In genomic region chr8:118017261-118017660, GRCm38 (mm10) we compare ENCODE assay signal across 15 mouse cellular contexts.
A peak's percentile ranks its signal among the peaks of the same experiment; 100 is the strongest.
DNase-seq lines count a peak whose midpoint lies in the region; ATAC-seq and TF ChIP-seq lines count a peak whose summit lies in the region.
"Had no signal": no experiment of that assay in that cellular context is flagged by ENCODE, and none has a peak within 500 bp of the region (broad histone marks: within the 10 kb centered on the region; RNA-seq: fewer than 3 reads in every experiment).

No protein-coding gene starts in this region.

- H3K4me1 ChIP-seq in forebrain, embryonic 14.5 days (ENCODE audit: control insufficient read depth, insufficient read depth, low read length), result peaks cover 8% of the 10 kb centered on the region; the same call in 1 of the 2 replicates
- H3K4me1 ChIP-seq in forebrain, embryonic 12.5 days, result peaks cover 4% of the 10 kb centered on the region
- H3K4me1 ChIP-seq in hindbrain, postnatal 0 days (ENCODE audit: insufficient read depth, low read length), result no peaks in the 10 kb centered on the region
- peaks cover 2% of the 10 kb centered on the region; the same call in 1 of the 2 replicates for H3K4me1 ChIP-seq in intestine, embryonic 15.5 days (replicated peaks)

- no peak overlapping the region for H3K4me3 ChIP-seq in forebrain, embryonic 14.5 days (ENCODE audit: low read depth, low read length)
- H3K4me3 ChIP-seq in forebrain, embryonic 12.5 days (replicated peaks), result no peak overlapping the region
- H3K4me3 ChIP-seq in hindbrain, postnatal 0 days (ENCODE audit: low read length), result no peak overlapping the region
- no peak overlapping the region for H3K4me3 ChIP-seq in intestine, embryonic 15.5 days (replicated peaks)

- WGBS in forebrain, embryonic 14.5 days, result 7% methylated on average over 6 of the region's 6 CpGs
- WGBS in forebrain, embryonic 12.5 days, result 10% methylated on average over 6 of the region's 6 CpGs
- 30% methylated on average over 6 of the region's 6 CpGs for WGBS in hindbrain, postnatal 0 days
- WGBS in intestine, embryonic 15.5 days, result 20% methylated on average over 6 of the region's 6 CpGs

- no peaks in the 10 kb centered on the region for H3K36me3 ChIP-seq in forebrain, embryonic 14.5 days (ENCODE audit: control insufficient read depth, insufficient read depth, low read length)
- no peaks in the 10 kb centered on the region for H3K36me3 ChIP-seq in forebrain, embryonic 12.5 days (replicated peaks)
- no peaks in the 10 kb centered on the region for H3K36me3 ChIP-seq in hindbrain, postnatal 0 days (ENCODE audit: insufficient read depth, low read length)
- H3K36me3 ChIP-seq in intestine, embryonic 15.5 days, result no peaks in the 10 kb centered on the region

- H3K27me3 ChIP-seq in forebrain, embryonic 14.5 days (replicated peaks; ENCODE audit: control insufficient read depth, insufficient read depth, low read length), result no peaks in the 10 kb centered on the region
- H3K27me3 ChIP-seq in forebrain, embryonic 12.5 days, result 0 out of 2 replicates have a peak, but pooled peaks cover 9% of the 10 kb centered on the region
- H3K27me3 ChIP-seq in hindbrain, postnatal 0 days (ENCODE audit: insufficient read depth, low read length), result no peaks in the 10 kb centered on the region
- H3K27me3 ChIP-seq in intestine, embryonic 15.5 days (replicated peaks), result no peaks in the 10 kb centered on the region

- H3K4me2 ChIP-seq in forebrain, embryonic 14.5 days (ENCODE audit: low read length), result no peak overlapping the region
- H3K4me2 ChIP-seq in forebrain, embryonic 12.5 days, result no peak overlapping the region
- H3K4me2 ChIP-seq in hindbrain, postnatal 0 days (ENCODE audit: low read depth, low read length), result no peak overlapping the region
- no peak overlapping the region for H3K4me2 ChIP-seq in intestine, embryonic 15.5 days (replicated peaks)

- H3K9me3 ChIP-seq in forebrain, embryonic 14.5 days (replicated peaks; ENCODE audit: control insufficient read depth, low read length), result no peaks in the 10 kb centered on the region
- no peaks in the 10 kb centered on the region for H3K9me3 ChIP-seq in forebrain, embryonic 12.5 days
- no peaks in the 10 kb centered on the region for H3K9me3 ChIP-seq in hindbrain, postnatal 0 days (ENCODE audit: low read length)
- H3K9me3 ChIP-seq in intestine, embryonic 15.5 days, result no peaks in the 10 kb centered on the region

- ATAC-seq in forebrain, embryonic 14.5 days, result no peak
- ATAC-seq in forebrain, embryonic 12.5 days (ENCODE audit: low FRiP score), result no peak
- ATAC-seq in hindbrain, postnatal 0 days, result peak; percentile 56; the same call in 1 of the 2 replicates
- no peak for ATAC-seq in intestine, embryonic 15.5 days
- ATAC-seq: activated CD4-positive, CD25-positive, alpha-beta regulatory T cell, adult 4 months; intestine, postnatal 0 days had no signal

- H3K27ac ChIP-seq in forebrain, embryonic 14.5 days (ENCODE audit: low read depth, low read length), result no peak overlapping the region
- no peak overlapping the region for H3K27ac ChIP-seq in forebrain, embryonic 12.5 days
- no peak overlapping the region for H3K27ac ChIP-seq in hindbrain, postnatal 0 days
- H3K27ac ChIP-seq in intestine, embryonic 15.5 days, result no peak overlapping the region

- DNase-seq in forebrain, embryonic 14.5 days (ENCODE audit: low spot score), result peak; percentile 41
- peak; percentile 7 to 8 for DNase-seq in kidney, postnatal 4 days
- DNase-seq in kidney, adult 11 months, result no peak
- peak; percentile 74 for DNase-seq in ES-CJ7 (ENCODE audit: low read depth, low spot score)
- peak; percentile 50 for DNase-seq in hindbrain, postnatal 0 days (ENCODE audit: low spot score)
- DNase-seq in spleen, postnatal 4 days (ENCODE audit: low spot score in 2 of 2), result no peak
- DNase-seq: cerebellum, adult 11 months; heart, adult 18-20 months; heart, postnatal 10 days; layer of hippocampus, adult 9-11 months; lung, postnatal 36 days had no signal

- TF ChIP-seq CTCF in hindbrain, postnatal 0 days (IDR thresholded peaks at IDR 0.05; ENCODE audit: low read depth), result no peak

- no peak overlapping the region for H3K9ac ChIP-seq in forebrain, embryonic 14.5 days (ENCODE audit: low read length)
- H3K9ac ChIP-seq in forebrain, embryonic 12.5 days, result no peak overlapping the region
- H3K9ac ChIP-seq in hindbrain, postnatal 0 days (replicated peaks; ENCODE audit: low read length), result no peak overlapping the region
- no peak overlapping the region for H3K9ac ChIP-seq in intestine, embryonic 15.5 days

Comparison
In these comparisons a context has a peak if more than half of its experiments do, and no peak if none do; other contexts are left out.
1. DNase-seq: peak in forebrain, embryonic 14.5 days (single experiment), kidney, postnatal 4 days (2 of 2), ES-CJ7 (single experiment) and hindbrain, postnatal 0 days (single experiment); none in kidney, adult 11 months (single experiment) and spleen, postnatal 4 days (0 of 2).